Mouse (Mus musculus): ENCODE measurements at regions not wholly inside any gene's neighbourhood (a gene's known extent, or its start where the extent isn't known, plus 50 kb on each side); places are given as distances from the start of the nearest gene placed in this dataset.

DNA sequence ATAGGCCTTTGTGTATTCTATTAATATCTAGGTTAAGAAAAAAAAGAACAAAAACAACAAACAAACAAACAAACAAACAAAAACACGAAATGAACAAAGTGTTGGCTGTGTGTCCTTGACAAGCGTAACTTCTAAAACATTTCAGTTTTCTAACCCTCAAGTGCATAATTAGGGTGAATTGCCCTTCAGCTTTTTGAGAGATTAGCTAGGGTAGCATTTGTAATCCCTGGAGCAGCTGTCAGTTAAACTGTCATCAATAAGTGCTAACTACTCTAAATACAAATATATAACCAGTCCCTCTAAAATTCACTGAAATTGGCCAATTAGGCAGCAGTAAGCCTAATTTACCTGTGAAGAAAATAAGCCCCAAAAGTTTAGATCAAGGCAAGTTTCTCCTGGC is 467.6 kb downstream of the Gabrg2 start:
- H3K27me3 ChIP-seq (ENCODE audit: low read depth, poor library complexity, severe bottlenecking): no peaks in the 10 kb centered on the region
- DNase-seq (ENCODE audit: low spot score): no peak
- no peak overlapping the region for H3K4me3 ChIP-seq

DNA sequence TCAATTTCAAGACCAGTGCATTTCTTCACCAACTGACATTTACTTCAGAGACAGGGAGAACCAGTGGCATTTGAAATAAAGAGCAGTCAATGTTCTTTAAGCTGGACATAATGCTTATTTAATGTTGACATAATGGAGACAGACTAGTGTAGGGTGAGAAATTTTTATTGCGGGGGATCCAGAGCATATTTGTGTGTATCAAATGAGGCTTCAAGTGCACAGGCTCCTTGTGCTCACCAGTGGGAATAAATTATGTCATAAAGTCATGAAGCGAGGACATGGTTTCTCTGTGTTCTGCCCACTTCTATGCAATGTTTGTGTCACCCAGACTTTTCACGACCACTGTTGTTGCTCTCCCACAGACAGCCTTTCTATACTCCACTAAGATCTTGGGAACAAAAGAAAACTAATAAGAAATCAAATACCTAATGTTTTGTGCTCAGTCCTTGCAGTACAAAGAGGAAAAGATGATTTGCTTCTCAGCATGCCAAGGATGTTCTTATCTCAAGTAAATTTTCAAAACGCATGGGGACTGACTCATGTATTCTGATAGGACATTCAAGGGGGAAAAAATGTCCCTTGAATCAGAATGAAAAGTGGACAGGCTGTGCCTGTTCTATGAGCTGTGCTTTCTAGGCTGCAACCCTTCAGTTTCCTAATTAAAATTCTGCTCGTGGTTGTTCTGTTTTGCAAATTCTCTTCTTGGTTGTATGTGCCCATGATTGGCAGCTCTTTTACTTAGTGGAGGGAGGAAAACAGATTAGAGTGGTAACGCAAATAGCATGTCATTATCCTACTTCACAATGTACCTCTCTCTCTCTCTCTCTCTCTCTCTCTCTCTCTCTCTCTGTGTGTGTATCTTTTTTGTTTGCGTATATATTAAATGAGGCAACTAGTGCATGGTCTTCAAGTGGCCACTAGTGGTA is 468.4 kb downstream of the Gabrg2 start:
- H3K27ac ChIP-seq (replicated peaks): peak overlapping the region; percentile 70
- no peak overlapping the region for H3K4me3 ChIP-seq
- H3K27me3 ChIP-seq (ENCODE audit: low read depth, poor library complexity, severe bottlenecking): no peaks in the 10 kb centered on the region
- DNase-seq (ENCODE audit: low spot score): no peak
- WGBS: 71% methylated on average over 7 of the region's 7 CpGs
- H3K4me1 ChIP-seq: peaks cover 15% of the 10 kb centered on the region
- no peaks in the 10 kb centered on the region for H3K9me3 ChIP-seq (replicated peaks)
- no peaks in the 10 kb centered on the region for H3K36me3 ChIP-seq

More for the DNA sequence above, 467.6 kb downstream of the Gabrg2 start:
- H3K27ac ChIP-seq (replicated peaks): 0 out of 2 replicates have a peak overlapping the region, but pooled peaks have one; percentile 14
- H3K4me1 ChIP-seq: peaks cover 15% of the 10 kb centered on the region
- H3K9me3 ChIP-seq (replicated peaks): no peaks in the 10 kb centered on the region
- WGBS: 73% methylated on average over 2 of the region's 2 CpGs
- H3K36me3 ChIP-seq: no peaks in the 10 kb centered on the region

DNA sequence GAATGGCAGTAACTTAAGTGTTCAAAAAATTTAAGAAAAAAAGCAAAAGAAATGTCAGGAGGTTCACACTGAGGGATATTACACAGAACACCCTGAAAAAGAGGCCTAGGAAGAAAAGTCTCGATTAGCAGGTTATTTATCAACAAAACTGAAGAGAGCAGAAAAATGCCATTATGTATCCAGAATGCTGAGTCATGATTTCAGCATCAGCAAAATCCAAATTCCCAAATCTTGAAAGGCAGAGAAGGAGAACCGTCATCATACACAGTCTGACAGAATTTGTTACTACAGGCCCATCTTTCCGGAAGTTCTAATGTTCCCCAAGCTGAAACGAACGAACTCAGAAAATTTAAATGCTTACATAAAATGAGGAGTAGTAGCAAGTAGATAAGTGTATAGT is 475.7 kb downstream of the Gabrg2 start:
- H3K4me3 ChIP-seq: no peak overlapping the region
- 93% methylated on average over 5 of the region's 5 CpGs for WGBS
- H3K27ac ChIP-seq (replicated peaks): no peak overlapping the region
- no peak for DNase-seq (ENCODE audit: low spot score)
- H3K9me3 ChIP-seq (replicated peaks): no peaks in the 10 kb centered on the region
- H3K36me3 ChIP-seq: no peaks in the 10 kb centered on the region
- H3K27me3 ChIP-seq (ENCODE audit: low read depth, poor library complexity, severe bottlenecking): no peaks in the 10 kb centered on the region
- no peaks in the 10 kb centered on the region for H3K4me1 ChIP-seq

DNA sequence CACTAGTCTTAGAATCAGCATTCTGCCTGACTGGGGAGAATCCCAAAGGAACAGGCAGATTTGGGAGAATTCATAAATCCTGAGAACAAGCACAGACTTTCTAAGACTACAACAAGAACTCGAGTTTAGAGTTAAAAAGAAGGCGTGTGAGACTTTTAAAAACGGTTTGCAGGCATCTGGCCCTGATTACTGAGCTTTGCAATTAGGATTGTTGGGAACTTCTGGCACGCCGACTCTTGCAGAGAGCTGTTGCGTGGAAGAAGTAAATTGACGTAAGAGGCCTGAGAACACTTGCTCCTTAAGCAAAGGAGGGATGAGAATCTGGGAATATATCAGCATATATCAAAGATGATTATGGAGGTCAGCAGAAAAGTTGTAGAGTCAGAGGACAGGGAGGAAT is 507.4 kb downstream of the Gabrg2 start:
- DNase-seq (ENCODE audit: low spot score): no peak
- WGBS: 83% methylated on average over 7 of the region's 7 CpGs
- Histone ChIP-seq H3K36me3 (no peaks in the 10 kb centered on the region), H3K4me3 (no peak overlapping the region), H3K27ac (replicated peaks) (no peak overlapping the region), H3K9me3 (replicated peaks) (no peaks in the 10 kb centered on the region), H3K27me3 (ENCODE audit: low read depth, poor library complexity, severe bottlenecking) (no peaks in the 10 kb centered on the region), H3K4me1 (no peaks in the 10 kb centered on the region)

DNA sequence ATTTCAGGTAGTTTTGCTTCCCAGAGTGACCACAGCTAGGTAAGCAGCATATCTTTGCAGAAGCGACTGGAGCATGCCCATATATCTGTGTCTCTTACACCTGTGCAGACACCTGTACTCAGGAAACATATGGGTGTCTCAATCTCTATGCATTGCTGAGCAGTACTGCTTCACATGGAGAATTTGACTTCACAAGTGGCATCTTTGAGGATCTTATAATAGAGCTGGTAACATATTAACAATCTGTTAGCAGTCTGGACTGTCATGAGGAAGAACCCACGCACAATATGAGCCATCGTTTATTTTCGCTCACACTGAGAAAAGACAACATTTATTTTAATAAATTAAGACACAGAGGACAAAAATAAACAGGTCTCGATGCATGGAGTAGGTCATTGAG is 508.7 kb downstream of the Gabrg2 start:
- Histone ChIP-seq H3K27ac (replicated peaks) (no peak overlapping the region), H3K9me3 (replicated peaks) (no peaks in the 10 kb centered on the region), H3K27me3 (ENCODE audit: low read depth, poor library complexity, severe bottlenecking) (no peaks in the 10 kb centered on the region), H3K4me1 (no peaks in the 10 kb centered on the region), H3K36me3 (no peaks in the 10 kb centered on the region), H3K4me3 (no peak overlapping the region)
- DNase-seq (ENCODE audit: low spot score): no peak
- WGBS: 83% methylated on average over 5 of the region's 5 CpGs

DNA sequence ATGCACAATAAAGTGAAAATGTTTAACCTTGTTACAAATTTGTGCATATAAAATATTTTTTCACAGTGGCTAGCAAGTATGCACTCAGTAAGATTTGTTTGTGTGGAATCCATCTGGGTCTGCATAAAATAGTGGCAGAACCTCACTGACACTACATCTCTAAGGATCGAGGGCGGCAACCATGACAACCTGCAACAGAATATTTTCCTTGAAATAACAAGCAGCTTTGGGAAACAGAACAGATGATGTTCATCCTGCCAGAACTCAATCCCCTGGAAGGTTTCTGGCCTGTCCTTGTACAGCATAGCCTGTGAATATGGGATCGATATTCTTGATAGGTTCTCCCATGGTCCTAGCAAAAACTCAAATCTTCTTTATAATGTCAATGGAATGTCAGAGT is 509.4 kb downstream of the Gabrg2 start:
- 95% methylated on average over 3 of the region's 3 CpGs for WGBS
- Histone ChIP-seq H3K36me3 (no peaks in the 10 kb centered on the region), H3K27me3 (ENCODE audit: low read depth, poor library complexity, severe bottlenecking) (no peaks in the 10 kb centered on the region), H3K9me3 (replicated peaks) (no peaks in the 10 kb centered on the region), H3K4me3 (no peak overlapping the region), H3K27ac (replicated peaks) (no peak overlapping the region), H3K4me1 (no peaks in the 10 kb centered on the region)
- DNase-seq (ENCODE audit: low spot score): no peak

DNA sequence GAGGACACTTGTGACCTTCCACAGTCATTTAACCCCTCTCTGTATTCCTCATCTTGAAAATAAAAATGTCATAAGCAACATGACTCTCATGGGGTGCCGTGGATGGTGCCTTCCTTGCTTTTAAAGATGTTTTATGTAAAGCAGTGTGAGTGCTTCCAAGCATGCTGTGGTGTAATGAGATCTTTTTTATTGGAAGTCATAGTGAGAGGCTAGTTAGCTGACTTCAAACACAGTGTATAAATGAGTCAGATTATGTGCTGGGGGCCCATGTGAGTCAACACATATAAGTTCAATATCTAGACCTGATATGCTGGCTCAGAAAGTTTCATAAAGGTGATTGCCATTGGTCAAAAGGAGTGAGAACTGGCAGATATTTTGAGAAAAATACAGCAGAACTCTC is 516.8 kb downstream of the Gabrg2 start:
- no peak overlapping the region for H3K4me3 ChIP-seq
- no peaks in the 10 kb centered on the region for H3K4me1 ChIP-seq
- no peaks in the 10 kb centered on the region for H3K9me3 ChIP-seq (replicated peaks)
- no peak for DNase-seq (ENCODE audit: low spot score)
- H3K27me3 ChIP-seq (ENCODE audit: low read depth, poor library complexity, severe bottlenecking): no peaks in the 10 kb centered on the region
- no peak overlapping the region for H3K27ac ChIP-seq (replicated peaks)
- H3K36me3 ChIP-seq: no peaks in the 10 kb centered on the region
- 74% methylated on average over 1 of the region's 1 CpGs for WGBS

DNA sequence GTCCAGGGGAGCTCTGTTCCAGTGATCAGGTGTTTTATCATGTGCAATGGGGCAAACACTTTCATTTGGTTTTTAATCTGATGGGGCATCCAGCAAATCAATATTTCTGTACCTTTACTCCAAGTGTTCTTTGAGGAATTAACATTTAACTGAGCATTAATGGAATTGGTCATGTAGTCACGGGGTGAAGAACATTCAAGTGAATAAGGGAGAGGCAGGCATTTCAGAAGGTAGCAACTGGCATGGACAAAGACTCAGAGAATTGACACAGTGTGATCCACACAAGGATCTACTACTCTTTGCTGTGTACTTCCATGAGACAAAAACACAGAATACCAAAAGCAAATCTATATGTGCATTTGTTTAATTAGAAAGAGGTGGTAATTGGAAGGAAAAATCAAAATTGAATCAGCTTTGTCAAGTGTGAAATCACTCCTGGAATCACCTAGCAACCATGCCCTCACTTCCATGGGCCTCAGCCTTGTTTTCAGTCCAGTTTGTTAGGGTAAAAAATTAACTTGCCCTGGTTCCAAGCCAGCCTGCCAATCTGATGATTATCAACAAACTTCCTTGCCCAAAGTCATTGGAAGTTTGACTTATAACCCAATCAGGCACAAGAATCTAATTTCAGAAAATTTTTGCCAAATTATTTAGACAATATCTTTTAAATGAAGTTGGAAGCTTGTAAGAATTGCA is 529.6 kb downstream of the Gabrg2 start:
- no peak for DNase-seq (ENCODE audit: low spot score)
- Histone ChIP-seq H3K36me3 (no peaks in the 10 kb centered on the region), H3K27ac (replicated peaks) (no peak overlapping the region)

DNA sequence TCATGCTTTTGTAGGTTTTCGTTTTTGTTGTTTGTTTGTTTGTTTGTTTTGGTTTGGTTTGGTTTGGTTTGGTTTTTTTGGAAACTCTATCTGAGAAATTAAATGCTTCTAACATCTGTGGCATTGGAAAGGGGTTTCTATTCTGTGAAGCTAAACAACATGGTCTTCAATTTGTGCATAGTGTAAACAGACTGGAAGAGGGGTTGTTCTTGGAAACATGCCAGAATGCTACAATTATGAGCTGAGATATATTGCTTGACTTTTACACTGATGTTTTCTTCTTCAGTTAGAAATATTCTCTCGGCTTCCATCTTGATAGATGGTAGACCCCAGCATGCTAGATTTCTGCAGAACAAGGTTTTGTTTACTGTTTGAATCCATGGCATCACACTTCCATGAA is 533.3 kb downstream of the Gabrg2 start:
- H3K4me1 ChIP-seq: no peaks in the 10 kb centered on the region
- H3K4me3 ChIP-seq: no peak overlapping the region
- no peaks in the 10 kb centered on the region for H3K9me3 ChIP-seq (replicated peaks)
- WGBS: 85% methylated on average over 2 of the region's 2 CpGs
- no peaks in the 10 kb centered on the region for H3K27me3 ChIP-seq (ENCODE audit: low read depth, poor library complexity, severe bottlenecking)
- no peak overlapping the region for H3K27ac ChIP-seq (replicated peaks)
- H3K36me3 ChIP-seq: no peaks in the 10 kb centered on the region
- no peak for DNase-seq (ENCODE audit: low spot score)

More for the DNA sequence above, 529.6 kb downstream of the Gabrg2 start:
- no peaks in the 10 kb centered on the region for H3K27me3 ChIP-seq (ENCODE audit: low read depth, poor library complexity, severe bottlenecking)
- H3K9me3 ChIP-seq (replicated peaks): no peaks in the 10 kb centered on the region
- no peak overlapping the region for H3K4me3 ChIP-seq
- 77% methylated on average over 1 of the region's 1 CpGs for WGBS
- no peaks in the 10 kb centered on the region for H3K4me1 ChIP-seq

DNA sequence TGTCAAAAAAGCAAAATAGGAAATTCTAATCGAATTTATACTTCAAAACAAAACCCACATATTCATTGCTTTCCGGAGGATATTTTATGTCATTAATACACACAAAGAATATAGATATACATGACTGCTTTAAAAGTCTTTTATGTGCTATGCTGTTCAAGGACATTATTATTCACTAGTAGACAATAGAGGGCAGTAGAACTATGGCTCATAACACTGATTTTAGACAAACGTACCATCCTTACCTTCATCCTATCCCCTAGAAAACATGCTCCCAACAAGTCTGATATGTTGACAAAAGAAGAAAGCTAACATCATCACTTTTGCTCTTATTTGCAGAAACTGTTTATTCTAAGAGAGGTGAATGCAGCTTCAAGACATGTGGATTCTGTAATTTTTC is 566.8 kb downstream of the Gabrg2 start:
- 86% methylated on average over 3 of the region's 3 CpGs for WGBS

DNA sequence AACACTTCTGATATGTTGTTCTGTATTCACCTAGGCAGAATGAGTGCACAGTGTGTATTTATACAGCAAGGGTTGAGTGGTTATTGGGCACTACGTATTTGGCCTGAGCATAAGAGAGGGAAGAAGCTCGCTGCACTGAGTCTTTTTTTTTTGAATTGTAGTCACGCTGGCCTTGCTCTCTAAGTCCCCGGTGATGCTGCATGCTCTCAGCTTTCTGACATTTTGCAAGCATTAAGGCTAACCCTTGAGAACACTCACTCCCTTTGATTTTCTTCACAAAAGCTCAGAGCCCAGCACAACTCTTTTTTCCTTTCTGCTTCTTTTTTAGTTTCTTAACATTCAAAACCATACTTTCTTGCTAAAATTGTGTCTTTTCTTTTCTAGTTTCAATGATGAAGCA is 575.1 kb downstream of the Gabrg2 start:
- whole genome bisulfite sequencing: 58% methylated on average over 4 of the region's 4 CpGs
- DNase-seq (ENCODE audit: low spot score): no peak
- Histone ChIP-seq H3K9me3 (replicated peaks) (no peaks in the 10 kb centered on the region), H3K27me3 (ENCODE audit: low read depth, poor library complexity, severe bottlenecking) (no peaks in the 10 kb centered on the region), H3K4me1 (no peaks in the 10 kb centered on the region), H3K36me3 (no peaks in the 10 kb centered on the region), H3K4me3 (no peak overlapping the region), H3K27ac (replicated peaks) (no peak overlapping the region)

More for the DNA sequence above, 566.8 kb downstream of the Gabrg2 start:
- Histone ChIP-seq H3K4me3 (no peak overlapping the region), H3K4me1 (no peaks in the 10 kb centered on the region), H3K36me3 (no peaks in the 10 kb centered on the region), H3K27ac (replicated peaks) (no peak overlapping the region), H3K9me3 (replicated peaks) (no peaks in the 10 kb centered on the region), H3K27me3 (ENCODE audit: low read depth, poor library complexity, severe bottlenecking) (no peaks in the 10 kb centered on the region)
- no peak for DNase-seq (ENCODE audit: low spot score)
